Mouse (Mus musculus): ENCODE data around the gene Cyp2ab1.
"Not testable (repeated sequence)": the region's sequence is repeated elsewhere in the genome, so short reads cannot be mapped to it uniquely, and the experiment has no call there.

Gene Cyp2ab1

DNA sequence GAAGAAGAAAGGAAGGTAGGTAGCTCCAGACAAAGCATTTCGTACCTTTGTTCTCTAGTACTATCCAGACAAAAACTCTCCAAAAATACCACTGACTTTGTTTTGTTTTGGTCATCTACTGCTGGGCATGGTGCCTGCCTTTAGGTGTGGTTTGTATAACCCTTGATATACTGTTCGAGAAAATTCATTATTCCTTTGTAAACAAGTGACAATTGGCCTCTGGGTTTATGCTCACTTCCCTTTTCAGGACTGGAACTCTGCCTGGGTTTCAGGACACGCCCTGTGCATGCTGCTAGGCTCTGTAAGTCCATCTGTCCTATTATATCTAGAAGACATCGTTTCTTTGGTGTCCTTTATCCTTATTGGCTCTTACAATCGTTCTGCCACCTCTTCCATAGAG lies at the start of gene Cyp2ab1:
TSS of gene Cyp2ab1 (minus strand) at position 119 of the 400 bp plus-strand sequence.
- DNase-seq, result peak; percentile 71

GRCm38 (mm10) chr16:20371731-20372130 lies 46.5 kb upstream of the Cyp2ab1 start:
- DNase-seq, result no peak

DNA sequence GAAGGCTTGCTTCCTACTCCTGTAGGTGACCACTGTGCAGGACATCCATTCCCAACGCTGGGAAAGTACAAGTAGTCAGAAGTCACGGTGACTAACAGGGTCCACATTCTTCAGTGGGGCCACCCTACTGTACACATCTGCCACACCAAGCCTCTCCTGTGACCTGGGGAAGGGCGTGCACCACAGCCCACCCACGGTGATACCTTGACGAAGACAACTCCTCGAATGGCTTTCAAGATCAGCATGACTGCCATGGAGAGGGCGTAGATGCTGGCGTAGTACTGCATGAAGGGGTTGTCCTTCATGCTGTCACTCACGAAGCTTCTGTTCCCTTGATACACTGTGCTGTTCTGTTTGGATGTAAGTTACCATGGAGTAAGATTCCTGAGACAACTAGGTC lies 43.0 kb upstream of the Cyp2ab1 start:
- DNase-seq, result no peak

DNA sequence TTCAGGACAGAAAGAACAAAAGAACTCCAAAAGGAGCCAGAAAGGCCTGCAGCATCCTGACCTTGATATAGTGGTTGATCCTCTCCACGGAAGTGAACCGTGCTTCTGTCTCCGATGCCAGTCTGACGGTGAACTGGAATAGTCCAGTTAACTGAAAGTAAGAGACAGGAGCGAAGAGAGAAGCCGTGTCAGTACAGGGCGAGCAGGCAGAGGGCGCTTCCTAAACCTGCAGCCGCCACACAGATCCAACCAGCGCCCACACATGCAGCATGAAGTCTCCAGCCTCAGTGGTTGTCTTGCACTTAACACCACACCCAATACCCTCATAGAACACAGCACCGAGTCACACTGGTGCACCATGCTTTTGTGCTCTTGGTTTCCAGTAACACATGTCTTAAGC lies 36.9 kb upstream of the Cyp2ab1 start:
- no peak for DNase-seq

GRCm38 (mm10) chr16:20361496-20361895 lies 36.3 kb upstream of the Cyp2ab1 start:
- DNase-seq, result not testable (repeated sequence)

DNA sequence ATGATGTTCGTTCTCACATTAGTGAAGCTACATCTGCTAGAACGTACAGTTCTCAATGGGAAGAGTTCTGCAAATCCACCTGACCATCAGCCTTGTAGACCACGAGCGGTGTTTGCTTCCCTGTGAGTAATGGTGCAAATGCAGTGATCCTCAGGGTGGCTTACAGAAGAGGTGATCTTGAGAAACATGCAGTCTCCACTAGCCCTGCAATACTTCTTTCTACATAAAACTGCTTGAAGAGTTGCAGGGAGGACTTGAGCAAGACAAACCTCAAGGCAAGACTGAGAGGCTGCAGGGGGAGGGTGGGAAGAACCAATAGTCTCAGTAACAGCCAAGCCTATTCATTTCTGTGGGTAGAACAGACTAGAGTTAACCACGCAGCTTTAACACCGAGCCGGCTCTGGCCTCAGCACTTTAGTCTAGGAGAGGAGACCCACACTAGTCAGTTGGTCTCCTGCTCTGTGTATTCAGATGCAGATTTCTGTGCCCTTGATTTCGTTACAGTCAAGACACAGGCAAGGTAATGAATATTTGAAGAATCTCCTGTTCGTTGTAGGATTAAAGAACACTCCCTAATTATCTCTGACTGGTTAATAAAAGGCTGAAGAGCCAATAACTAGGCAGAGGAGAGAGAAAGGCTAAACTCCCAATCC lies 34.6 kb upstream of the Cyp2ab1 start:
- peak; percentile 37 for DNase-seq

DNA sequence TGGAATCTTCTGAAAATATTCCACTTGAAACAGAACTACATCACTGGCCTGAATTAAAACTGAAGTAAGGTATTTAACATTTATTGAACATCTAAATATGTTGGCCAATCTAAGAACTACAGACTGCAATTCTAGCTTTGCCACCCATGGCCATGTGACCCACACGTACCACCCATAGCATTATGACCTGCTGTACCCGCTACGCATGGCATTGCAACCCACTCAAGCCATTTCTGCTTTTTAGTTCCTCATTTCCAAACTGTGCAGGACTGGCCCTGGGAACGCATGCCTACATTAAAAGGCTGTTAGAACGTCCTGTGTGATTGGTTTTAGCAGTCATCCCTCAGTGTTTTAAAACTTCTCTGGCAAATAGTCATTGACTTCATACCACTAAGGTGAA lies 32.6 kb upstream of the Cyp2ab1 start:
- DNase-seq, result peak; percentile 65

- no peak for DNase-seq
Measured at GRCm38 (mm10) chr16:20354762-20355161, 29.6 kb upstream of the Cyp2ab1 start.

- no peak for DNase-seq
Measured at GRCm38 (mm10) chr16:20354011-20354410, 28.8 kb upstream of the Cyp2ab1 start.

GRCm38 (mm10) chr16:20345464-20345863 lies 20.3 kb upstream of the Cyp2ab1 start:
- DNase-seq, result no peak

GRCm38 (mm10) chr16:20338616-20339015 lies 13.4 kb upstream of the Cyp2ab1 start:
- DNase-seq, result no peak

DNA sequence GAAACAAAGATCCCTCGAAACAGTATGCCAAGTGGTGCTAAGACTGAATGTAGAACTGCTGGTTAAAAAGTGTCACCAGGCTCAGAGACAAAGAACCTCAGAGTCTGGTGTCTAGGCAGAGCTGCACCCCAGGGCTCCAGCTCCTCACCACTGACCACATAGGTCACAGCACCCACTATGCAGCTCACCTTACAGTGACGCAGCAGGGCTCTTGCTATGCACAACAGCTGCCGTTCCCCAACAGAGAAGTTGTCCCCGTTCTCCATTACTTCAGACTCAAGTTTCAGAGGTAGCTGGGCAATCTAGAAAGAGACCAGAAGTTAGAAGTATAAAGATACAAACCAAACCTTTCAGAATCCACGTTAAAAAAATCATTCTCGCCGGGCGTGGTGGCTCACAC lies 9.7 kb upstream of the Cyp2ab1 start:
- DNase-seq, result no peak

- no peak for DNase-seq
Measured at GRCm38 (mm10) chr16:20328306-20328705, 3.1 kb upstream of the Cyp2ab1 start.

DNA sequence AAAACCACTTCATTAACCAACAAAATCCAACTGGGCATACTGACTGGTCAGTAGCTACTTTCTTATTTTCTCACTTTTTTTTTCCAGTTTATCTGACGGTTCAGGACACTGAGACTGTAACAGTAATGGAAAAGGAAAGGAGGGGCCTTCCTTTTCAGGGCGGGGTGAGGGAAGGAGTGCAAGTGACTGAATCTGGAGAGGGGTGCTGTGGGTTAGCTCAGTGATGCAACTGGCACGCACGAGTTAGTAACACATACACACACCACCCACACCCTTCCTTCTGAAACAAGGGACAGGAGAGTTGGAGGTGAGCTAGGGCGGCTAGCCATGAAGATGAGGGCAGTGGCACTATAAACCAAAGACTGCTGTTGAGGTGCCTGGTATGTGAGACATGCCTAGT lies 1.3 kb downstream of the Cyp2ab1 start:
- peak; percentile 61 for DNase-seq

DNA sequence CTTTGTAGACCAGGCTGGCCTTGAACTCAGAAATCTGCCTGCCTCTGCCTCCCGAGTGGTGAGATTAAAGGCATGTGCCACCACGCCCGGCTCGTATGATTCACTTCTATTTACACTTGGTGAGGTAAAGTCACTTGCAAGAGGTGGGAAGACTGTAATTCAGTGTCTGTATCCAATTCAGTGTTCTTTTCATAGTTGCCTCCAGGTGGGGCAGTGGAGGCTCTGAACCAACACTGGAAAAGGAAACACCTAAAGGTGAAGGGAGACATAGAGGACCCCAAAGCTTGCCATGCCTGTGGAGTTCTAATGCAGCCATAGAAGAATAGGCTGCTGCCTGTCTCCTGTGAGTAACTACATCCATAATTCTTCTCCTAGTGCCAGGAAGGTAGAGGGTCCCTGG lies 2.9 kb downstream of the Cyp2ab1 start:
- no peak for DNase-seq

DNA sequence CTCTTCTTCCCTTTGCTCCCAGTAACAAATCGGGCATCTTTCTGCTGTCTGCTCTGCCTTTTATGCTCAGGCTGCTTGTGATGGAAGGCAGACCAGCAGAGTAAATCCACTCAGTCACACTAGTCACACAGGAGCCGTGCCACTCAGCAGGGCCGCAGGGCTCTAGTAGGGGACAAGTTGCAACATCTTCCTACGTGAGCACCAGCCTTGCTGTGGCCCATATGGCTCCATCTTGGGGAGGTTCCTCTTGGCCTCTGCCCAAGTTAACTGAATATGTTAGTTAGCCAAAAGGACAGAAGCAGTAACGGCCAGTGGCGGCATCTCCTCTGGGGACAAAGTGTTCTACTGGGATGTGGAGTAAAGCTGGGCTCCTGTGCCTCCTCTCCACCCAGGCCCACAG lies 8.4 kb downstream of the Cyp2ab1 start:
- peak; percentile 44 for DNase-seq

GRCm38 (mm10) chr16:20315266-20315665 lies 9.9 kb downstream of the Cyp2ab1 start:
- DNase-seq, result no peak

DNA sequence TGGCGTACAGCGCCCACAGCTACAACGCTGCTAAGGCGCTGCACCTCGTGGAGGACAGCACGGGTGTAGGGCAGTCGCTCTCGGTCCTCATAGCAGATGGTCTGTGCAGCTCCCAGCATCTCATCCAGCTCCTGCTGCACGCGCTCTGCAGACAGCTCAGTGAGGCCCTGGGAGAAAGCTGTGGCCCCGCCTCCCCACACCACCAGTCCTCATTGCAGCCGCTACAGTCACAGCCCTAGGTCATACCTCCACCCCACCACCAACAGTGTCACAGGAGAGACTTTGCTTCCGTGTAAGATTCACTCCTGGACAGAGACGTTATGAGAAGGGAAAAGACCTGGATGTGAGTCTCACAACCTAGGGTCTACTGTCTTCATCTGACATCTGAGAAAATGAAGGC lies 12.9 kb downstream of the Cyp2ab1 start:
- no peak for DNase-seq

DNA sequence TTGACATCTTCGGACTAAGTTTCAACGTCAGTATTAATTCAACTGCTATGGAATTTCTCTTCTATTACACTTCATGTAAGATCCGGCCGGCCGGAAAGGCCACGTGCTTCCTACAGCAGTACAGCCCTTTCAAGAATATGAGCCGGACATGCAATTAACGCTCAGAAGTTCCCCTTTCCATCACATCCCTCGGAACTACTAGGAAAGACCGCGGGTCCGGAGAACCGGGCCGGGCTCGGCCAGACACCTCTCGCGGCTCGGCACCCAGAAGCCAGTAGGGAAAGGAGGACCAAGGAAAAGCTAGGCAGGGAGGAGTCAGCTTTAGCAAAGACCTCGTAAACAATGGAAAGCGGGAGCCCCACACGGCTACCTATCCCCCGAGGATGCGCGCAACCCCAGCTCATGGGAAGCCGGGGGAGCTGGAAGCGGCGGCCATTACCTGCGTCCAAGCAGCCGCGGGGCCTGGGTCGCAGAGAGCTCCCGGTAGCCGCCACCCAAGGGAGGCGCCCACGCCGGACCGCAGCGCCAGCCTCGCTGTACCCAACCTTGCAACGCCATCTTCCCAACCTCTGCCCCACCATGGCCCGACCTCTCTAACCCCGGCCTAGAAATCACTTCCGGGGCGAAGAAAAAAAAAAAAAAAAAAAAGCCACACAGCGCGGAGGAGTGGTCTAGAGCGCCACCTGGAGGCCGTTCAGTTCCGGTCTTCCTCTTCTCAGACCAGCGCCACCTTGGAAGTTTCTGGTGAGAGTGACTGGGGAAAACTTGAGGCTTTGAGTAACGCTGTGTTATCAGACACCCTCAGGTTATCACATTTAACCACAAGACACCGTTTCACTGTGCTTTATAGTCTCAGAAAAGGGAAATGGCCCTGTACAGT lies 23.2 kb downstream of the Cyp2ab1 start, which contains the start of gene Parl:
TSS of gene Parl (minus strand) at position 618 of the 880 bp plus-strand sequence.
- DNase-seq, result peak; percentile 93

DNA sequence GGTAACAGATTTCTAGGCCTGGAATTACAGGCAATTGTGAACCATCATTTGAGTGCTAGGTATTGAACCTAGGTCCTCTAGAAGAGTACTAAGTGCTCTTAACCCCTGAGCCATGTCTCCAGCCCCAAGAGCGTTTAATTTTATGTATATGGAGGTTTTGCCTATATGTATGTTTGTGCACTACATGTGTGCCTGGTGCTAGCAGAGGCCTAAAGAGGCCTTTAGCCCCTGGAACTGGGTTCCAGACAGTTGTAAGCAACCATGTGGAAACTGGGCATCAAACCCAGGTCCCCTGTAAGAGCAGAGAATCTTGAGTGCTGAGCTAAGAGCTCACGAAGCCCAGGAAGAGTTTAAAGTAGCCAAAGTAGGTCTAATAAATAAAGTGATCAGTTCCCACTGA lies 25.1 kb downstream of the Cyp2ab1 start:
- DNase-seq, result no peak

- no peak for DNase-seq
Measured at GRCm38 (mm10) chr16:20280238-20280637, 45.0 kb downstream of the Cyp2ab1 start.

GRCm38 (mm10) chr16:20279395-20279794 lies 45.8 kb downstream of the Cyp2ab1 start:
- no peak for DNase-seq

- no peak for DNase-seq
Measured at GRCm38 (mm10) chr16:20272994-20273393, 52.2 kb downstream of the Cyp2ab1 start.

GRCm38 (mm10) chr16:20271339-20271738 lies 53.9 kb downstream of the Cyp2ab1 start:
- no peak for DNase-seq

Measured in lung, postnatal 36 days (tissue).